Comparison of ENCODE assay signal across 12 mouse cellular contexts in genomic region chr2:118523163-118523730, GRCm38 (mm10). TPM values are rescaled to one million over a fixed set of nuclear protein-coding genes. Genes with fewer than 3 reads are reported as not detected.
DNase-seq lines count a peak whose midpoint lies in the region; ATAC-seq lines count a peak whose summit lies in the region.
"Had no signal": no experiment of that assay in that cellular context is flagged by ENCODE, and none has a peak within 500 bp of the region (broad histone marks: within the 10 kb centered on the region; RNA-seq: fewer than 3 reads in every experiment).

No protein-coding gene starts in this region.

- no peak overlapping the region for H3K9ac ChIP-seq in heart, embryonic 15.5 days
- 0 out of 2 replicates have a peak overlapping the region, but pooled peaks have one; percentile 13 for H3K9ac ChIP-seq in kidney, embryonic 16.5 days (replicated peaks; ENCODE audit: low read length)
- H3K9ac ChIP-seq: neural tube, embryonic 15.5 days had no signal

- no peak overlapping the region for H3K4me2 ChIP-seq in heart, embryonic 15.5 days
- no peak overlapping the region for H3K4me2 ChIP-seq in kidney, embryonic 16.5 days (replicated peaks; ENCODE audit: low read depth, low read length)
- H3K4me2 ChIP-seq: neural tube, embryonic 15.5 days had no signal

- no peaks in the 10 kb centered on the region for H3K27me3 ChIP-seq in heart, embryonic 15.5 days
- no peaks in the 10 kb centered on the region for H3K27me3 ChIP-seq in kidney, embryonic 16.5 days (ENCODE audit: insufficient read depth, low read length)
- H3K27me3 ChIP-seq: neural tube, embryonic 15.5 days had no signal

- no peak for DNase-seq in heart, postnatal 4 days
- peak; percentile 42 for DNase-seq in right cerebral cortex, postnatal 14 days
- DNase-seq in right cerebral cortex, postnatal 36 days (ENCODE audit: low spot score in 2 of 2): no peak
- no peak for DNase-seq in left cerebral cortex, adult 9 months (ENCODE audit: low spot score in 2 of 2)
- DNase-seq: adrenal gland, postnatal 14 days; layer of hippocampus, adult 9-11 months; thymus, postnatal 4 days had no signal

- H3K9me3 ChIP-seq in heart, embryonic 15.5 days (replicated peaks): no peaks in the 10 kb centered on the region
- no peaks in the 10 kb centered on the region for H3K9me3 ChIP-seq in kidney, embryonic 16.5 days (ENCODE audit: low read length)
- H3K9me3 ChIP-seq: neural tube, embryonic 15.5 days had no signal

- H3K27ac ChIP-seq in heart, embryonic 15.5 days: peak overlapping the region; percentile 13; the same call in 1 of the 2 replicates
- H3K27ac ChIP-seq in kidney, embryonic 16.5 days (ENCODE audit: low read length): peak overlapping the region; percentile 20
- H3K27ac ChIP-seq: neural tube, embryonic 15.5 days had no signal

- no peak for ATAC-seq in heart, embryonic 15.5 days (replicated peaks; ENCODE audit: insufficient number of reproducible peaks, insufficient read depth, low FRiP score, low read depth)
- peak; percentile 32; the same call in 1 of the 2 replicates for ATAC-seq in kidney, embryonic 16.5 days (ENCODE audit: low FRiP score, low TSS enrichment)
- no peak for ATAC-seq in activated CD4-positive, CD25-positive, alpha-beta regulatory T cell, adult 4 months
- ATAC-seq: lung, postnatal 0 days had no signal

- WGBS in heart, embryonic 15.5 days: 27% methylated on average over 5 of the region's 5 CpGs
- 26% methylated on average over 5 of the region's 5 CpGs for WGBS in kidney, embryonic 16.5 days

- no peak overlapping the region for H3K4me3 ChIP-seq in heart, embryonic 15.5 days
- no peak overlapping the region for H3K4me3 ChIP-seq in kidney, embryonic 16.5 days (ENCODE audit: low read length)
- H3K4me3 ChIP-seq: neural tube, embryonic 15.5 days had no signal

- peaks cover 31% of the 10 kb centered on the region for H3K4me1 ChIP-seq in heart, embryonic 15.5 days (replicated peaks)
- peaks cover 48% of the 10 kb centered on the region for H3K4me1 ChIP-seq in kidney, embryonic 16.5 days (ENCODE audit: insufficient read depth, low read length)

- H3K36me3 ChIP-seq in heart, embryonic 15.5 days: no peaks in the 10 kb centered on the region
- no peaks in the 10 kb centered on the region for H3K36me3 ChIP-seq in kidney, embryonic 16.5 days (ENCODE audit: insufficient read depth, low read length)
- H3K36me3 ChIP-seq: neural tube, embryonic 15.5 days had no signal

RNA-seq across cellular contexts. Expression of gene Bmf, which starts 26.2 kb away (rescaled TPM):
- 1.9 and 3.8 TPM in 2 replicates for polyA plus RNA-seq in heart, embryonic 15.5 days (2015; fragmentation: Nextera tagmentation; extraction: Ambion mirVana)
- total RNA-seq in heart, postnatal 4 days (2021): 1 to 10 TPM; 4.2 to 7.6 TPM
- 7.6 and 9.9 TPM in 2 replicates for polyA plus RNA-seq in kidney, embryonic 16.5 days (2015; fragmentation: Nextera tagmentation; extraction: Ambion mirVana)
- polyA plus RNA-seq in activated CD4-positive, CD25-positive, alpha-beta regulatory T cell, adult 4 months (2017; shearing (Covaris generic)): under 1 TPM; 0.18 to 0.19 TPM

RNA-seq across cellular contexts. Expression of gene Srp14, which starts 43.7 kb away (rescaled TPM):
- 194 and 204 TPM in 2 replicates for polyA plus RNA-seq in heart, embryonic 15.5 days (2015; fragmentation: Nextera tagmentation; extraction: Ambion mirVana)
- total RNA-seq in heart, postnatal 4 days (2021): 100 to 1,000 TPM; 104 to 111 TPM
- polyA plus RNA-seq in kidney, embryonic 16.5 days (2015; fragmentation: Nextera tagmentation; extraction: Ambion mirVana): 216 and 231 TPM in 2 replicates
- 100 to 1,000 TPM; 294 to 327 TPM for polyA plus RNA-seq in activated CD4-positive, CD25-positive, alpha-beta regulatory T cell, adult 4 months (2017; shearing (Covaris generic))
